Mouse (Mus musculus) left cerebral cortex, adult 6 months (tissue): ENCODE data around the gene Bcl2a1b. TPM values are rescaled to one million over a fixed set of nuclear protein-coding genes. Genes with fewer than 3 reads are reported as not detected.

Source experiments
- long read RNA-seq, 2 experiments: library from polyadenylated mRNA; unstranded; transcript quantifications; one replicate each; pipeline ENCODE4 v2.0.0; 2019 to 2020
- polyA plus RNA-seq: library from polyadenylated mRNA; unstranded; fragments of <200 nt; fragmentation: Nextera tagmentation; gene quantifications from 2 replicates; pipeline ENCODE4 v1.2.3, GENCODE M21; 2021

Bcl2a1b gene
- polyA plus RNA-seq, result 4.6 and 5.0 TPM in 2 replicates
- long read RNA-seq, experiment 1, partial matches to known transcripts, result 0 of 1 reads
- long read RNA-seq, experiment 1, other reads (novel, unspliced or antisense), result 0 of 1 reads
- long read RNA-seq, experiment 2, partial matches to known transcripts, result 0 of 2 reads
- long read RNA-seq, experiment 2, other reads (novel, unspliced or antisense), result 0 of 2 reads

DNA sequence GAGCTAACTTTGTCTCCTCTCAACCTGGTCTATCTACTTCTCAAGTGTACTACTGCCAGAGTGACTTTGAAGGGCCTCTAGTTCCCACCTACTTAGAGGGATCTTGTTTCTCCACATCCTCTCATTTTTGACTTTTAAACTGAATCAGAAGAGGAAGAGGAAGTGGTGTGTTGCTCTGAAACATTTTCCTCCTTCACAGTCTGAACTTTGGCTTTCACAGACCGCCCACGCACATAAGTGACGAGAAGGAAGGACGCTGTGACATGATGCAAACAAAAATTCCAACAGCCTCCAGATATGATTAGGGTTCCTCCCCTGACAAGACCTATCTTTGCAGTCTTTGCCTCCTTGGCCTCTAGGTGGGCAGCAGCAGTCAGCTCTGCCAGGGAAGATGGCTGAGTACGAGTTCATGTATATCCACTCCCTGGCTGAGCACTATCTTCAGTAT lies at the start of gene Bcl2a1b, which contains the start of gene Gm29094:
Gene Bcl2a1b (plus strand): TSS at position 241 of the 448 bp plus-strand sequence.
Gene Gm29094 (plus strand): TSS at position 411 of the 448 bp plus-strand sequence.

DNA sequence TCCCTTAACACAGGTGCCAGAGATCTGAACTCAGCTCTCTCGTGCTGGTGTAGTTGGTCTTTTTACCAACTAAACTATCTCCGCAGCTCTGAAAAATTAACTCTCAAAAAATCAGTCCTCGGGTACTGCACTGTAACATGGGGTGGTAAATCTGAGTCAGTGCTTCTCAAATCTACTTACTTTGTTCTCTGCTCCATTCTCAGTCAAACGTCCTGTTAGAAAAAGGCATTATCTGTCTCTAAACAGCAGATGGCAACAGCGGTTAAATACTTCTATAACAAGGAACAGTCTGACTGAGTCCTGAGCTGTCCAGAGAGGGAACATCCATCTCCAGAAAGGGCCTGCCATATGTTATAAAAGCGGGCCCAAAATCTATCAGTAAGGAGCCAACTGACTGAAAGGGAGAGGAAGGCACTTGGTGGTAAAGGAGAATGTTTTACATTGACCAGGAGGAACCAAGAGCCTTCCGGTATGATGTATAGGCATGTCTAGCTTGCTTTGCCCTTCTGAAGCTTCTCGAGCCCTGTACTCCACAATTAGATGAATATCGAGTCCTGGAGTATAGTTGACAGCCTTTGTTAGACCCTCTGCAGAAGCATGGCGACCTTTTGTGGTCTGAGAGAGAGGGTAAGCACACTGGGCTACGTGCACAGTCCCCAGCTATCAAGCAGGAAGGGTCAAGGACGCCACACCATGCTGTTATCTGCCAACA lies 11.5 kb downstream of the Bcl2a1b start, which contains the start of gene Mthfs:
Gene Mthfs (plus strand): TSS at position 324 of the 712 bp plus-strand sequence.

Other genes with a start within 250 kb of the Bcl2a1b start
- gene Bcl2a1a, start 242.3 kb upstream of the Bcl2a1b start, polyA plus RNA-seq, result 1.1 and 1.5 TPM in 2 replicates
- not detected in 2 replicates for gene Trim43b, start 106.4 kb upstream of the Bcl2a1b start, polyA plus RNA-seq
- not detected in 2 replicates for gene Gm29094, start 170 bp downstream of the Bcl2a1b start, polyA plus RNA-seq
- 31.1 and 41.8 TPM in 2 replicates for gene Mthfs, start 11.5 kb downstream of the Bcl2a1b start, polyA plus RNA-seq